Mouse (Mus musculus) heart, embryonic 12.5 days (tissue): ENCODE data around the gene Pcyt1b. TPM values are rescaled to one million over a fixed set of nuclear protein-coding genes. Genes with fewer than 3 reads are reported as not detected.

Experiments used
- ATAC-seq: fragments of 200-750 bp; cut with Nextera tagmentation; 2 replicates; pipeline ENCODE4 v1.8.0; 2017; ENCODE audit warnings: moderate TSS enrichment, moderate library complexity; ENCODE audit not compliant: insufficient number of reproducible peaks, low FRiP score
- H3K27ac ChIP-seq: fragments of 300-500 bp; sonication (generic); 2 replicates; pipeline ENCODE4 v1.5.1; 2016; ENCODE audit warnings: mild to moderate bottlenecking, moderate library complexity; ENCODE audit not compliant: poor library complexity, severe bottlenecking
- H3K27me3 ChIP-seq: fragments of 300-500 bp; sonication (generic); replicated peaks from 2 replicates; pipeline ENCODE4 v1.6.1; 2016; ENCODE audit warnings: mild to moderate bottlenecking, moderate library complexity
- H3K36me3 ChIP-seq: fragments of 300-500 bp; sonication (generic); 2 replicates; pipeline ENCODE4 v1.6.1; 2016; ENCODE audit warnings: mild to moderate bottlenecking, moderate library complexity
- H3K4me1 ChIP-seq: fragments of 300-500 bp; sonication (generic); replicated peaks from 2 replicates; pipeline ENCODE4 v1.6.1; 2016; ENCODE audit warnings: mild to moderate bottlenecking
- H3K4me2 ChIP-seq: fragments of 300-500 bp; sonication (generic); 2 replicates; pipeline ENCODE4 v1.6.1; 2016; ENCODE audit warnings: mild to moderate bottlenecking, moderate library complexity
- H3K4me3 ChIP-seq: fragments of 300-500 bp; sonication (generic); 2 replicates; pipeline ENCODE4 v1.5.1; 2016; ENCODE audit warnings: mild to moderate bottlenecking
- H3K9ac ChIP-seq: fragments of 300-500 bp; sonication (generic); 2 replicates; pipeline ENCODE4 v1.6.1; 2016; ENCODE audit warnings: mild to moderate bottlenecking, moderate library complexity
- H3K9me3 ChIP-seq: fragments of 300-500 bp; sonication (generic); replicated peaks from 2 replicates; pipeline ENCODE4 v1.6.1; 2016; ENCODE audit warnings: mild to moderate bottlenecking, moderate library complexity
- WGBS: fragments of 180-500 bp; shearing (Covaris S2); methylation state at CpG from one replicate; pipeline ENCODE4 v1.1.7; 2016; 5-methylcytosine and 5-hydroxymethylcytosine counted together
- polyA plus RNA-seq: library from polyadenylated mRNA; unstranded; fragments of >200 nt; fragmentation: Nextera tagmentation; extraction: Ambion mirVana; gene quantifications from 2 replicates; pipeline ENCODE4 v1.2.1, GENCODE M21; 2016

Gene Pcyt1b
- polyA plus RNA-seq, 1 experiment from 2014 or later, result 2.6 TPM

DNA sequence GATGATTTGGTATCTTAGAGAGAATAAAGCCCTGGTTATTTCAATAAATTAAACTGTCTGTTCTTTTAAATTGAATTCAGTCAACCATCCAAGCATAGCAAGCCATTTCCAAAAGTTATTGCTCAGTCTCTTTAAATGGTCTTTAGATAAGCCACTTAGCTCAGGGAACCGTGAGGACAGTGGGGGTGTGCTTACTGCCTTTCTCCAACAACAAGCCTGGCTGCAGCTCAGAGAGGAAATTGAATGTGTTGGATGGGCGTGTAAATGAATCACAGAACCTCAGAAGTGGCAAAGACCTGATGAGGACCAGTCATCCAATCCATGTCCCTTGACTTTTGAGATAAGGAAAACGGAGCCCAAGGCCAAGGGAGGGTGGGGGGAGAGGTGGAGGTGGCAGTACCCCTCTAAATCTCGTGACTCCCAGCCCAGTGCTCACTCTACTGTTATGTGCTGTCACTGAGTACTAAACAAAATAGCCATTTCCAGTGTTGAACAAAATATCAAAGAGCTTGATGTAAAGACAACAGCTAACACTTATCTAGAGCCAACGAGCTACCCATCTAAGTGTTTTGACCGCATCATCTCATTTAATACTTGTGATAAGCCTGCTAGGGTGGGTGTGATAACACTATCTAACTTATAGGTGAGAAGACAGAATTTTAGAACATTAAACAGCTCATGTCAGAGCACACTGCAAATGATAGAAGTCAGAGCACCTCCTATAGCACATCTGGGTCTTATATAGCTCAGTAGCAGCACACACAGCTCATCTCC, 78.5 kb downstream of the Pcyt1b start:
- Histone ChIP-seq H3K4me1 (no peaks in the 10 kb centered on the region), H3K4me3 (no peak overlapping the region), H3K4me2 (no peak overlapping the region), H3K9ac (no peak overlapping the region), H3K36me3 (no peaks in the 10 kb centered on the region), H3K27me3 (no peaks in the 10 kb centered on the region), H3K27ac (no peak overlapping the region), H3K9me3 (no peaks in the 10 kb centered on the region)
- no peak for ATAC-seq
- 51% methylated on average over 6 of the region's 6 CpGs for WGBS

DNA sequence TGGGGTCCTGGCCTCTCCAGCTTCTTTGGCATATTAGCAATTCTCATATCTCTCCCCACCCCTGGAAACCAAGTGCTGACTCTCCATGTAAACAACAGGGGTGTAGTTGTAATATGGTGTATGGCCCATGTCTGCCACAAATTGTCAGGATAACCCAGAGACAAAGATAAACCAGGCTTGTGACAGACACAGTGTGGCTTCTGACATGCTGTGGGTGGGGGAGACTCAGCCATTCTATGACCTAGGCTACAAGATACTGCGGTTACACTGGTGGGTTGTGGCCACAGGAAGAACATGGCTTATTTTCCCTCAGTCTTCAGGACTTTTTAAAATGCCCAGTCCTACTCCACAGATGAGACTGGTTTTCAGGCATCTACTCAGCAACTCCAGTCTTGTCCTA, 94.5 kb downstream of the Pcyt1b start:
- no peak overlapping the region for H3K9ac ChIP-seq
- 84% methylated on average over 1 of the region's 1 CpGs for WGBS
- no peak for ATAC-seq
- H3K4me1 ChIP-seq, result no peaks in the 10 kb centered on the region
- no peaks in the 10 kb centered on the region for H3K36me3 ChIP-seq
- H3K27me3 ChIP-seq, result 0 out of 2 replicates have a peak, but pooled peaks cover 8% of the 10 kb centered on the region
- no peak overlapping the region for H3K4me2 ChIP-seq
- H3K4me3 ChIP-seq, result no peak overlapping the region
- H3K27ac ChIP-seq, result no peak overlapping the region
- H3K9me3 ChIP-seq, result no peaks in the 10 kb centered on the region

DNA sequence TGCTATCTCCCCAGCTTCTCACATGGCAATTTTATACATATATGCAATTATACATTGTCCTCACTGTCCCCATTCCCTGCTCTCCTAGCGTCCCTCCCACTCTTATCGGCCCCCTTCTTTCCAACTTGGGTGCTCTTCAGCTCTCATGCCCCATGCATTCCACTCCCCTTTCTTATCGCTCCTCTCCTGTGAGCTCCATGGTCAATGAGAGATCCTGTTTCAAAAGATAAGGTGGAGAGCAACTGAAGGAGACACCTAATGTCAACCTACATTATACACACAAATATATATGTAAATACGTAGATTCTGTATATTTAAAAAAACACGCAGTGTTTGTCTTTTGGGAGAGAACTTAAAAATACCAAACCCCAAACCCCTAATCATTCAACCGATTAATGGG, 95.9 kb downstream of the Pcyt1b start:
- no peak overlapping the region for H3K4me2 ChIP-seq
- no peak overlapping the region for H3K27ac ChIP-seq
- ATAC-seq, result peak; percentile 51; the same call in 1 of the 2 replicates
- H3K27me3 ChIP-seq, result 0 out of 2 replicates have a peak, but pooled peaks cover 4% of the 10 kb centered on the region
- no peak overlapping the region for H3K9ac ChIP-seq
- 72% methylated on average over 6 of the region's 6 CpGs for WGBS
- H3K4me1 ChIP-seq, result no peaks in the 10 kb centered on the region
- H3K9me3 ChIP-seq, result no peaks in the 10 kb centered on the region
- no peak overlapping the region for H3K4me3 ChIP-seq
- H3K36me3 ChIP-seq, result no peaks in the 10 kb centered on the region

DNA sequence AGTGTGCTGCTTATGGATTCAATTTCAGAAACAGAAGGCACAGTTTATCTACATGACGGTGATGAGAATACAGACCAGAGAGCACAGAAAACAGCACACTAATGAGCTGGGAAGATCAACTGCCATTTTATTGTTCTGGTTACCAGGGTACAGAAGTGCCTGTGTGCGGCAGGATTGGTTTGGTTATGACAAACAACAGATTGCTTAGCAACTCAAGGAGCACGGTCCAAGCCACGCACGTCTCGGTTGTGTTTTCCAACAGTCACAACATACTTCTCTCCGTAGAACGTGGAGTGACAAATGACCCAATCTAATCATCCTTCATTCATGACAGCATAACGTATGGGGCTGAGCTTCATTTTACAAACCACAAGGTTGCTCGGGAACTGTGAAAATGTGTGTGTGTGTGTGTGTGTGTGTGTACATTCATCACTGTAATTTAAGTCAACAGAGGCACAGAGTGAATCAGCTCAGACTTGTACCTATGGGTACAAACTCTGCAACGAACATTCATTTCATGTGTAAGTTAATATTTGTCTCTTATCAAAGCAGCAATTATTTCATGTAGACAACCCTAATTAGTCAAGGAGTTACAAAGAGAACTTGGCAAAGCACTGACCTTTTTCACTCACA, 100.7 kb downstream of the Pcyt1b start:
- Histone ChIP-seq H3K4me3 (no peak overlapping the region), H3K36me3 (no peaks in the 10 kb centered on the region), H3K27ac (no peak overlapping the region), H3K4me2 (no peak overlapping the region), H3K4me1 (peaks cover 8% of the 10 kb centered on the region; the same call in 1 of the 2 replicates), H3K9ac (no peak overlapping the region), H3K27me3 (no peaks in the 10 kb centered on the region), H3K9me3 (no peaks in the 10 kb centered on the region)
- no peak for ATAC-seq
- WGBS, result 58% methylated on average over 11 of the region's 11 CpGs

DNA sequence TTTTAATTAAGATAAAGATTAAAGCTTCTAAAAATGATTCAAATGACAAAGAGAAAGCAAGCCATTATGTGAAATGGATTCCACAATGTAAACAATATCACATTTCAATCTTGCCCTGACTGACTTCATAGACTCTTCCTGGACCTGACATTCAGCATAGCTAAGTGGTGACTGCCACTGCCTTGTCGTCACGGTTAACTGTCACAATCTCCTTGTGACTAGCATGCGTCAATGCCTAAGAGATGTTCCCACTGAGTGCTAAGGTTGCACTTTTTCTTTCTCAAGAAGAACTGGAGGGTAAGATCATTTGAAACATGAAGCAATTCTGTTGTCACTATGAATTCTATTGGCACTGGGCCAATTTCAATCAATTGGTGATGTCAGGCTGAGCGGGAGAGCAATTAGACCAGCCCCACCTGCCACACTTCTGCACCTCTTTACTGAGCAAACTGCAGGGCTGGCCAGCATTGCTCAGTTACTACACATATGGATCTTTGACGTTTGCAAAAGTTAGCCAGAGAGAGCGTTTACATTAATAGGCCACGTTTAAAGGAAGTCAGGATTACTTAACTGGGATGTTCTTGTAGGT, 102.3 kb downstream of the Pcyt1b start:
- no peaks in the 10 kb centered on the region for H3K36me3 ChIP-seq
- peaks cover 8% of the 10 kb centered on the region; the same call in 1 of the 2 replicates for H3K4me1 ChIP-seq
- no peak overlapping the region for H3K9ac ChIP-seq
- H3K9me3 ChIP-seq, result no peaks in the 10 kb centered on the region
- 57% methylated on average over 7 of the region's 7 CpGs for WGBS
- H3K4me3 ChIP-seq, result no peak overlapping the region
- H3K27ac ChIP-seq, result no peak overlapping the region
- no peaks in the 10 kb centered on the region for H3K27me3 ChIP-seq
- no peak overlapping the region for H3K4me2 ChIP-seq
- no peak for ATAC-seq

GRCm38 (mm10) chrX:93760770-93761169, 106.1 kb downstream of the Pcyt1b start:
- no peak overlapping the region for H3K4me2 ChIP-seq
- H3K4me1 ChIP-seq, result peaks cover 7% of the 10 kb centered on the region; the same call in 1 of the 2 replicates
- WGBS, result 74% methylated on average over 3 of the region's 3 CpGs
- H3K36me3 ChIP-seq, result peaks cover 5% of the 10 kb centered on the region; the same call in 1 of the 2 replicates
- no peak overlapping the region for H3K4me3 ChIP-seq
- no peak for ATAC-seq
- no peak overlapping the region for H3K27ac ChIP-seq
- H3K9me3 ChIP-seq, result no peaks in the 10 kb centered on the region
- H3K27me3 ChIP-seq, result no peaks in the 10 kb centered on the region
- no peak overlapping the region for H3K9ac ChIP-seq

DNA sequence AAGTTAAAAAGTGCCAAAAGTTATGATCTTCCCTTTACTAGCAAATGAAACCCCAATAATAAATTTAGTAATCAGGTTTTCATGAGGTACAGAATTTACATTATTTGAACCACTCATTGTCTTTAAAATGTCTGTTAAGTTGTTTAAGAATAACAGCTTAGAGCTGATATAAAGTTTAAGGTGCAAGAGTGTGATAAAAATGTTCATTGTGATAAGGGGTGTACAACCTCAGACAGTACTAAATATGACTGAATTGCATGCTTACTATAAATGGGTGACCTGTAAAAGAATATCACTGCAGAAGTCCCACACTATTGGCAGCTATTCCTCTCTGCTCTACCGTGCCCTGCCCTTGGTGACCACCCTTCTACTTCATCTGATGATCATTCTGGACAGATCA, 134.9 kb downstream of the Pcyt1b start:
- Histone ChIP-seq H3K4me2 (no peak overlapping the region), H3K4me3 (no peak overlapping the region), H3K9me3 (no peaks in the 10 kb centered on the region), H3K27me3 (no peaks in the 10 kb centered on the region), H3K4me1 (no peaks in the 10 kb centered on the region), H3K9ac (no peak overlapping the region), H3K27ac (no peak overlapping the region), H3K36me3 (peaks cover 4% of the 10 kb centered on the region; the same call in 1 of the 2 replicates)
- 76% methylated on average over 1 of the region's 1 CpGs for WGBS
- no peak for ATAC-seq

- Histone ChIP-seq H3K27ac (no peak overlapping the region), H3K9ac (no peak overlapping the region), H3K27me3 (no peaks in the 10 kb centered on the region), H3K9me3 (no peaks in the 10 kb centered on the region), H3K36me3 (no peaks in the 10 kb centered on the region), H3K4me3 (no peak overlapping the region), H3K4me1 (no peaks in the 10 kb centered on the region), H3K4me2 (no peak overlapping the region)
- ATAC-seq, result no peak
Observed at GRCm38 (mm10) chrX:93793168-93793567, 138.5 kb downstream of the Pcyt1b start.

Other genes with a start within 250 kb of the Pcyt1b start
- 13.3 and 14.8 TPM in 2 replicates for gene Pola1, start 22.7 kb upstream of the Pcyt1b start, polyA plus RNA-seq
- 162 and 167 TPM in 2 replicates for gene Pdk3, start 177.3 kb downstream of the Pcyt1b start, polyA plus RNA-seq